Mouse (Mus musculus) kidney, embryonic 14.5 days (tissue): ENCODE results near the gene Myo10. TPM values are rescaled to one million over a fixed set of nuclear protein-coding genes. Genes with fewer than 3 reads are reported as not detected.
A peak's percentile ranks its signal among the peaks of the same experiment; 100 is the strongest.

ENCODE experiments used
- ATAC-seq: fragments of 200-750 bp; cut with Nextera tagmentation; 2 replicates; pipeline ENCODE4 v1.8.0; 2017; ENCODE audit warnings: moderate number of reproducible peaks, mild to moderate bottlenecking, moderate TSS enrichment, moderate library complexity; ENCODE audit not compliant: low FRiP score, low TSS enrichment
- H3K27ac ChIP-seq: fragments of 300-500 bp; sonication (generic); 2 replicates; pipeline ENCODE4 v1.5.1; 2014; ENCODE audit warnings: low read depth, mild to moderate bottlenecking, low read length, moderate library complexity, mixed read lengths
- H3K27me3 ChIP-seq: fragments of 300-500 bp; sonication (generic); 2 replicates; pipeline ENCODE4 v1.6.1; 2014; ENCODE audit warnings: mild to moderate bottlenecking, low read length; ENCODE audit not compliant: control insufficient read depth, insufficient read depth
- H3K36me3 ChIP-seq: fragments of 300-500 bp; sonication (generic); 2 replicates; pipeline ENCODE4 v1.6.1; 2014; ENCODE audit warnings: low read length, mixed read lengths; ENCODE audit not compliant: control insufficient read depth, insufficient read depth
- H3K4me1 ChIP-seq: fragments of 300-500 bp; sonication (generic); 2 replicates; pipeline ENCODE4 v1.6.1; 2014; ENCODE audit warnings: low read length, mixed read lengths; ENCODE audit not compliant: control insufficient read depth, insufficient read depth
- H3K4me2 ChIP-seq: fragments of 300-500 bp; sonication (generic); replicated peaks from 2 replicates; pipeline ENCODE4 v1.6.1; 2014; ENCODE audit warnings: low read depth, mild to moderate bottlenecking, low read length
- H3K4me3 ChIP-seq: fragments of 300-500 bp; sonication (generic); 2 replicates; pipeline ENCODE4 v1.5.1; 2014; ENCODE audit warnings: mild to moderate bottlenecking, low read length
- H3K9ac ChIP-seq: fragments of 300-500 bp; sonication (generic); 2 replicates; pipeline ENCODE4 v1.6.1; 2014; ENCODE audit warnings: low read depth, mild to moderate bottlenecking, low read length, moderate library complexity
- H3K9me3 ChIP-seq: fragments of 300-500 bp; sonication (generic); 2 replicates; pipeline ENCODE4 v1.6.1; 2016; ENCODE audit warnings: low read length; ENCODE audit not compliant: control insufficient read depth
- WGBS: fragments of 180-500 bp; shearing (Covaris S2); extraction: QIAGEN DNeasy Blood & Tissue Kit; methylation state at CpG from one replicate; pipeline ENCODE4 v1.1.7; 2014; 5-methylcytosine and 5-hydroxymethylcytosine counted together
- polyA plus RNA-seq: library from polyadenylated mRNA; unstranded; fragments of >200 nt; fragmentation: Nextera tagmentation; extraction: Ambion mirVana; gene quantifications from 2 replicates; pipeline ENCODE4 v1.2.1, GENCODE M21; 2014

Gene Myo10
- polyA plus RNA-seq, 1 experiment from 2014 or later, result 52.2 TPM

GRCm38 (mm10) chr15:25652368-25652767 is 30.0 kb downstream of the Myo10 start:
- no peak overlapping the region for H3K27ac ChIP-seq
- 37% methylated on average over 5 of the region's 5 CpGs for WGBS
- no peak overlapping the region for H3K9ac ChIP-seq
- H3K4me2 ChIP-seq, result no peak overlapping the region
- no peaks in the 10 kb centered on the region for H3K36me3 ChIP-seq
- no peak for ATAC-seq
- peaks cover 4% of the 10 kb centered on the region; the same call in 1 of the 2 replicates for H3K9me3 ChIP-seq
- peaks cover 45% of the 10 kb centered on the region for H3K4me1 ChIP-seq
- no peaks in the 10 kb centered on the region for H3K27me3 ChIP-seq
- H3K4me3 ChIP-seq, result no peak overlapping the region

DNA sequence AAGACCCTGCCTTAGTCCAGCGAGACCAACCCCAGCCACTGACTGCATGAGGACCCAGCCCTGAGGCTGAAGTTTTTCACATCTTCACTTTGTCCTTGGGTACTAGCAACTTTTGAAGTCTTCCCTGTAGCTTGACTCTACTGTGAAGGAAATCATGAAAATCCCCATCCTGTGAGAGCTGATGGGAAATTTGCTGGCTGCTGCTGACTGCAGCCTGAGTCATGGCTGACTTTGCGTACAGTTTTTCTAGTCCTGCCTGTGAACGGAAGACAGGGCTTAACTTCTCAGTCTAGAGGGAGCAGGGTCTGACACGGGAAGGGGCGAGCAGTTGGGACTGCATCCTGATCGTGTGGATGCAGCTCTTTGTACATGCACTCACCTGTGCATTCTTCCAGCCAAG is 30.6 kb downstream of the Myo10 start:
- ATAC-seq, result no peak
- peaks cover 45% of the 10 kb centered on the region for H3K4me1 ChIP-seq
- WGBS, result 70% methylated on average over 6 of the region's 6 CpGs

GRCm38 (mm10) chr15:25653680-25654079 is 31.4 kb downstream of the Myo10 start:
- H3K27ac ChIP-seq, result no peak overlapping the region

More for the DNA sequence above, 30.6 kb downstream of the Myo10 start:
- Histone ChIP-seq H3K27ac (no peak overlapping the region; the same call in 1 of the 2 replicates), H3K4me2 (no peak overlapping the region), H3K9me3 (peaks cover under 1% of the 10 kb centered on the region; the same call in 1 of the 2 replicates), H3K9ac (no peak overlapping the region), H3K27me3 (no peaks in the 10 kb centered on the region), H3K4me3 (no peak overlapping the region), H3K36me3 (no peaks in the 10 kb centered on the region)

DNA sequence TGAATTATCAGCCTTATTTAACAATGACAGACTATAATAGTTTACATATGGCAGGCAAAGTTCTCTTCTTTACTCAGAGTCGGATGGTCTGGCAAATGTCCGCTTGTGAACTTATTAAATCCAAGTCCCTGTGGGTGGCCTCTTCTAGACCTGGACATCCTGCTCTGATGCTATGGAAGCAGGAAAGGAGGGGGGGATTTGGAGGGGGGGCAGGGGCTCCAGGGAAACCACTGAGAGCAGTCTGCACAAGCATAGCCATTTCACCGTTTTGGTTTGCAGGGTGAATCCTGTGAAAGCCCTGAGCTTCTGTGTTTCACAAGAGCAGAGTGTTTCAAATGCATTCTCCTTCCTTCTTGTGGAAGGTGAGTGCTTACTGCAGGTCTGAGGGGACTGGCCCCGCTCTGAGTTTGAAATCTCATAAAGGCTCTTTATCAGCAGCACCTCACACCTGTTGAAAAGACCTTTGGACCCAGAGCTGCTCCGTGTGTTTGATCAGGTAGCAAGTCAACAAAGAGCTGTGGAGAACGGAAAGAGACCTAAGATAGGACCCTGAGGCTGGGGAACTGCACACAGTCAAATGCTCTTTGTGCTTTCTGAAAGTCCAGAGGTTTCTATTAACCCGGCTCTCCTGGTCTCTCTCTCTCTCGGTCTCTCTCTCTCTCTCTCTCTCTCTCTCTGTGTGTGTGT is 40.7 kb downstream of the Myo10 start:
- Histone ChIP-seq H3K4me3 (no peak overlapping the region), H3K4me2 (no peak overlapping the region)
- 40% methylated on average over 8 of the region's 8 CpGs for WGBS

More at GRCm38 (mm10) chr15:25653680-25654079, 31.4 kb downstream of the Myo10 start:
- H3K36me3 ChIP-seq, result no peaks in the 10 kb centered on the region
- H3K4me2 ChIP-seq, result no peak overlapping the region
- 43% methylated on average over 5 of the region's 5 CpGs for WGBS
- no peak overlapping the region for H3K4me3 ChIP-seq
- no peak for ATAC-seq
- H3K9ac ChIP-seq, result no peak overlapping the region
- H3K27me3 ChIP-seq, result no peaks in the 10 kb centered on the region
- H3K4me1 ChIP-seq, result peaks cover 39% of the 10 kb centered on the region
- H3K9me3 ChIP-seq, result no peaks in the 10 kb centered on the region

DNA sequence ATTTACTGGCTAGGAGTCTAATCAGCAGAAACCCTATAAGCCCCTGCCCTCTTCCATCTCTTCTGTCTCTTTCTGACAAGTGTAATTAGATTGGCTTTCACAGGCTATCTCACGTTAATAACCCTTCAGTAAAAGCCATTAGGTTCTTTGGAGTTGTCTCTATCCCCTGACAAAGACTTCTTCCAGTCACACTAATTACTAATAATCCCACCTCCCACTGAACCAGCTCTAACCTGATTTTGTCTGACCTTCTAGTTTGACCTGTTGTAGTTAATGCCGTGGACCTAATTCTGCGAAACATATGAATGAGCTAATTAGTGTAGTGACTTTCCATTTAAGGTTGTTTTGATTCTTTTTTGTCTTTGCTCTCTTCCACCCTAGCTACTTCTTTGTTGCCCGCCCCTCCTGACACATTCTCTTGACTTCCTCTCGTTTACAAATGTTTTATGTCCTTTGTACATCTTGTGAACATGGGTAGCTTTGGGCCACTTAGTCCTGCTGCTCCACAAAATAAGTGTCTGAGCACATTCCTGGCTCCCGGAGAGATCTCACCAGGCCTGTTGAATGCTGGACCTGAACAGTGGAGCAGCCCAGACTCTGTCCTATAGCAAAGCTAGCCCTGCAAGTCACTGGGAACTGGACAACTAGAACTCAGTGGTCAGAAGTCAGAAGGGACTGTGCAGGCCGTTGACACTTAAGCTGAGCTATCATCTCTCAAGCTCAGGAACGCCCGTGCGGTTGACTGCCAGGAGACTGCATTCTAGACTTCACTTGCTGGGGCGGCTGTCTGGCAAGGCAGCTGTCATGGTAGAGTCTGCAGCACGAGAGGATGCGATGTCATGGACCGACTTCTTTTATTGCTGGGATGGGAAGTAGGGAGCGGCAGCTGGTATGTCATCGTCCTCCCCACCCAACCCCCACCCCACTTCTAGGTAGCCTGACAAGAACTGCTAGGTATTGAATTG is 47.2 kb downstream of the Myo10 start:
- no peak overlapping the region for H3K4me3 ChIP-seq
- H3K9ac ChIP-seq, result no peak overlapping the region
- peak; percentile 53; the same call in 1 of the 2 replicates for ATAC-seq
- H3K9me3 ChIP-seq, result no peaks in the 10 kb centered on the region
- no peak overlapping the region; the same call in 1 of the 2 replicates for H3K27ac ChIP-seq
- 40% methylated on average over 16 of the region's 16 CpGs for WGBS
- H3K36me3 ChIP-seq, result peaks cover 12% of the 10 kb centered on the region
- no peak overlapping the region for H3K4me2 ChIP-seq
- H3K4me1 ChIP-seq, result peaks cover 17% of the 10 kb centered on the region
- no peaks in the 10 kb centered on the region for H3K27me3 ChIP-seq

More for the DNA sequence above, 40.7 kb downstream of the Myo10 start:
- Histone ChIP-seq H3K9me3 (no peaks in the 10 kb centered on the region), H3K4me1 (peaks cover 10% of the 10 kb centered on the region), H3K9ac (no peak overlapping the region), H3K27ac (no peak overlapping the region; the same call in 1 of the 2 replicates), H3K36me3 (peaks cover 11% of the 10 kb centered on the region), H3K27me3 (no peaks in the 10 kb centered on the region)
- no peak; the same call in 1 of the 2 replicates for ATAC-seq

- H3K27me3 ChIP-seq, result no peaks in the 10 kb centered on the region
Observed at GRCm38 (mm10) chr15:25673231-25673980, 51.1 kb downstream of the Myo10 start.

GRCm38 (mm10) chr15:25674099-25674931 is 52.0 kb downstream of the Myo10 start:
- Histone ChIP-seq H3K4me1 (peaks cover 38% of the 10 kb centered on the region), H3K4me2 (no peak overlapping the region), H3K27ac (no peak overlapping the region), H3K9ac (no peak overlapping the region), H3K4me3 (no peak overlapping the region), H3K9me3 (no peaks in the 10 kb centered on the region), H3K27me3 (no peaks in the 10 kb centered on the region), H3K36me3 (no peaks in the 10 kb centered on the region)
- no peak for ATAC-seq
- WGBS, result 93% methylated on average over 17 of the region's 17 CpGs

More at GRCm38 (mm10) chr15:25673231-25673980, 51.1 kb downstream of the Myo10 start:
- H3K9me3 ChIP-seq, result no peaks in the 10 kb centered on the region
- H3K4me1 ChIP-seq, result peaks cover 34% of the 10 kb centered on the region
- no peak for ATAC-seq
- no peak overlapping the region for H3K4me3 ChIP-seq
- WGBS, result 61% methylated on average over 6 of the region's 6 CpGs
- H3K27ac ChIP-seq, result no peak overlapping the region
- no peaks in the 10 kb centered on the region for H3K36me3 ChIP-seq
- no peak overlapping the region for H3K4me2 ChIP-seq
- H3K9ac ChIP-seq, result no peak overlapping the region

GRCm38 (mm10) chr15:25674932-25675250 is 52.6 kb downstream of the Myo10 start:
- Histone ChIP-seq H3K27me3 (no peaks in the 10 kb centered on the region), H3K4me3 (no peak overlapping the region), H3K36me3 (no peaks in the 10 kb centered on the region), H3K4me1 (peaks cover 36% of the 10 kb centered on the region), H3K9ac (no peak overlapping the region), H3K9me3 (no peaks in the 10 kb centered on the region), H3K27ac (no peak overlapping the region), H3K4me2 (no peak overlapping the region)
- WGBS, result 91% methylated on average over 4 of the region's 4 CpGs
- no peak for ATAC-seq
